Mouse (Mus musculus) Muller cell, postnatal 12 days (primary cell): ENCODE data around the gene Gabpb1.

Experiments
- DNase-seq: peaks from one replicate; pipeline ENCODE4 v3.0.0-alpha.2; 2015; ENCODE audit errors: inconsistent ontology term

The Gabpb1 gene

DNA sequence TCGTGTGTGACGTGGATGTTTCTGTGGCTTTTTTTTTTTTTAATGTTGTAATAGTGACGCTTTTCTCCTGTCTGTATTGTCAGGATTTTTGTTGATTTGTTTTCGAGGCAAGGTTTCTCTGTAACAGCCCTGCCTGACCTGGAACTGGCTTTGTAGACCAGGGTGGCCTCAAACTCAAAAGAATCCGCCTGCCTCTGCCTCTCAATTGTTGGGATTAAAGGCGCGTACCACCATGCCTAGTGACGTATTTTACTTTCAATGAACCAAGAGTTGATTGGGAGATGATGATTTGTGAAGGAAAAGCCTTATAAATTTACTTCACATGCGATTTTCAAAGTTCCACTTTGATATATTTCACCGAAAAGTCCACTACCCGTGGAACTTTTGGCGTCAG, at the start of gene Gabpb1:
Gene Gabpb1 (minus strand): TSS at position 216 of the 394 bp plus-strand sequence.
- no peak for DNase-seq

GRCm38 (mm10) chr2:126712950-126713349, 36.8 kb upstream of the Gabpb1 start:
- no peak for DNase-seq

DNA sequence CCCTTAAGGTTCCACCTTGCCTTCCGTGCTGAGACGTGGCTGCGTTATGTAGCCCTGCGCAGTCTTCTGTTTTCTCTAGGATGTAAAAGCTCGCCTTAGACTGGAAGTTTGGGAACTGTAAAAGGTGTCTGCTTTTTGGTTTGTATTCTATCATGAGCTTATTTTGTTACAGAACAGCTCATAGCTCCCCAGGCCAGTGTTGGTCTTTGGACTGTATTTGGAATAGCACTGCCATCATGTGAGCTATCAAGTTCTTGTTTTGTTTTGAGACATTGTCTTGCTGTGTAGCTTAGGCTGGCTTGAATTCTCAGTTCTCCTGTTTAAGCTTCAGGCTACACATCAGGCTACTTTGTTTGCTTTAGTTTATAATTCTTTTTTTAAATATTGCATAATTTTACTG, 36.4 kb upstream of the Gabpb1 start:
- no peak for DNase-seq

GRCm38 (mm10) chr2:126708361-126708760, 32.2 kb upstream of the Gabpb1 start:
- no peak for DNase-seq

DNA sequence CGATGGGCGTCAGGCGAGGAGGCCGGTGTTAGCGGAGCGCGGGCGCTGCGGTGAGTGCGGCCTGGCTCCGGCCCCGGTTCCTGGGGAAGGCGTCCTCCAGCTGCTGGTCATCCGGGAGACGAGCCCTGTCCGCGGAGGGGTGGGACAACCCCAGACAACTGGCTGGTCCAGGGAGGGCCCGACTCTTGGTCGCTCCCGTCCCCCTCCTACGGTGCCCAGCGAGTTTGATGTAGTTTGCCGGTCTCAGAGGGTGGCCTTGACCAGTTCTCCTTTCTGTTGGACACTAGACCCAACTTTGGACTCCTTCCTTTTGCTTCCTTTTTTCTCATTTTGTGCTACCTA, 31.3 kb upstream of the Gabpb1 start:
- no peak for DNase-seq

GRCm38 (mm10) chr2:126706759-126707437, 30.8 kb upstream of the Gabpb1 start, which contains the start of gene Usp8:
Gene Usp8 (plus strand): TSS chr2:126707328.
- DNase-seq: peak; percentile 97

DNA sequence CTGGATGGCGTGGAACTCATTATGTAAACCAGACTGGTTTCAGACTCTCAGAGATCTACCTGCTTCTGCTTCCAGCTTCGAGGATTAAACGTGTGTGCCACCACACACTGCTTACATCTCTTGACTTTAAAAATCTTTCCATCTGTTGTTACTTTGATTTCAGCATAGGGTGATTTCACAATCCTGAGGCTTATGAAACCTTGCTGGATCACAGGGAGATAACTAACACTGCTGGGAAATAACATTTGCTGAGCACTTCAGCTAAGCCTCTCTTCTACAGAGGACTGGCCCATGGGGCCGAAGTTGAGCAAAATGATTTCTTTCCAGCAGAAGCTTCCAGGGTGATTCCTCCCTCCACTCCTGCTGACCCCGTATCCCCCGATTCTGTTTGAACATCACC, 19.1 kb upstream of the Gabpb1 start:
- DNase-seq: no peak

DNA sequence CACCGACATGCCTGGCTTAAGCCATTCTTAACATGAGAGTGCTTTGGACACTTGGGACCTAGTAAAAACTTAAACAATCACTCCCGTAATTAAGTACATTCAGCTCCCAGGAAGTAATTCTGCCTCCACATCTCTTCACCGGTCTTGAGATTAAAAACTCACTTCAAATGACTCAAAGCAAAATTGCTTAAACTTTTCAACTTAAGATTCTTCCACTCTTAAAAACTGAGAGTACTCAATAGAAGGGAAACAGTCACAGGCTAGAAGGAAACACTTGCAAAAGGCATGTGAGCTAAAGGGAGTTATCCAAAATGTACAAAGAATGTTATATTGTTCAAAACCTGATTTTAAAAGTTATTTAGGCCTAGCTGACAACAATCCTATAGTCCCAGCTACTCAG, 15.2 kb upstream of the Gabpb1 start:
- DNase-seq: no peak

GRCm38 (mm10) chr2:126682937-126683336, 6.8 kb upstream of the Gabpb1 start:
- no peak for DNase-seq

DNA sequence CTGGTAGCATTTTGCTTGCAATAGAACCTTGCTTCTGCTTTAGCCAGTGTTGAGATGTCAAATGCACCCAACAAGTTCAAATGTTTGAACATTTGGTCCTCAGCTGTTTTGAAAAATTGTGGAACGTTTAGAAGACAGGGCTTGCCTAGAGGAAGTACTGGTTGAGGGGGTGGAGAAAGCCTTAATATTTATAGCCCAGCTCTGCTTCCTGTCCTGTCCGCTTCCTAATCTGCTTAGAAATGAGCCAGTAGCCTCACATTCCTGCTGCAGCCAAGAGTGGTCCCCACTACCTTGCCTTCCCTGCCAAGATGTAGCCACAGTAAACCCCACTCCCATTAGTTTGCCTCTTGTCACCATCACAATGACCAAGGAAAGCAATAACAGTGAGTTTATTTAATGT, 6.2 kb upstream of the Gabpb1 start:
- no peak for DNase-seq

GRCm38 (mm10) chr2:126677366-126677765, 1.2 kb upstream of the Gabpb1 start:
- no peak for DNase-seq

DNA sequence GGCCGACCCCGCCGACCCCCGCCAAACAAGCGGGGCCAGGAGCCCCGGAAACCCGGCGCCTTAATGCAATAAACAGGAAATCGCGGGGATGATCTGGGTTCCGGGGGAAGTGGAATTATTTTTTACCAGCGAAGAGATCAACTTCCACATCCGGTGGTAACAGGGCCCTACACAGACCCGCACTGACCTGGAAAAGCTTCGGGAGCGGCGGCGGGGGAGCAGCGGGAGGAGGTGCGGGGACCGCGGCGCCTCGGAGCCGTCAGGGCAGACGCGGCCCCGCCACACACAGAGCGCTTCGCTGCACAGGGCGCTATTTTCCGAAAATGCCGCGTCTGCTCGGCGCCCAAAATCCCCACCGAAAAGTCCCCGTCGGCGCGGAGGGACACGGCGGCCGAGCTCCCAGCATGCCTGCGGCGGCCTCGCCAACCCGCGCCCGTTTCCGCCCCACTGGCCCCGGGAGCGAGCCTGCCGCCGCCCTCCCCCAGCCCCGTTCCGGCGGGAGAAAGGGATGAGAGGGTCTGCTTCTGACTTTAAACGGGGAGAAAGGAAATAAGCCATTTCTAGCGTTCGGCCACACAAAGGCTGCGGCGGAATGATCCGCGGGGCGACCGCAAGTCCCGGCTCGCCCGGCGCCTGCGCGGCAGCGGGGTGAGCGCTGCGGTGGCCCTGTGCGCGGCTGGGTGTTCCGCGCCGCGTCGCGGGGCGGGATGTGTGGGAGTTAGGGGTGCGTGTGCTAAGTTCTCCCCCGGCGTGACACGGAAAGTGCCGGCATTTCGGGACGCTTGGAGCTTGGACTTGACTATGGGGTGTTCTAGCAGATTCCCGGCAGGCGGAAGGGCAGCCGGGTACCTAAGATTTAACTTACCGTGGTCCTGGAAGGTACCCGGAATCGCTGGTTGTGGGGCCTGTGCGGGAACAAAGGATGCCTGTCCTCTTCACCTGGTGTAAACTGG, 692 bp downstream of the Gabpb1 start:
- peak; percentile 96 for DNase-seq

DNA sequence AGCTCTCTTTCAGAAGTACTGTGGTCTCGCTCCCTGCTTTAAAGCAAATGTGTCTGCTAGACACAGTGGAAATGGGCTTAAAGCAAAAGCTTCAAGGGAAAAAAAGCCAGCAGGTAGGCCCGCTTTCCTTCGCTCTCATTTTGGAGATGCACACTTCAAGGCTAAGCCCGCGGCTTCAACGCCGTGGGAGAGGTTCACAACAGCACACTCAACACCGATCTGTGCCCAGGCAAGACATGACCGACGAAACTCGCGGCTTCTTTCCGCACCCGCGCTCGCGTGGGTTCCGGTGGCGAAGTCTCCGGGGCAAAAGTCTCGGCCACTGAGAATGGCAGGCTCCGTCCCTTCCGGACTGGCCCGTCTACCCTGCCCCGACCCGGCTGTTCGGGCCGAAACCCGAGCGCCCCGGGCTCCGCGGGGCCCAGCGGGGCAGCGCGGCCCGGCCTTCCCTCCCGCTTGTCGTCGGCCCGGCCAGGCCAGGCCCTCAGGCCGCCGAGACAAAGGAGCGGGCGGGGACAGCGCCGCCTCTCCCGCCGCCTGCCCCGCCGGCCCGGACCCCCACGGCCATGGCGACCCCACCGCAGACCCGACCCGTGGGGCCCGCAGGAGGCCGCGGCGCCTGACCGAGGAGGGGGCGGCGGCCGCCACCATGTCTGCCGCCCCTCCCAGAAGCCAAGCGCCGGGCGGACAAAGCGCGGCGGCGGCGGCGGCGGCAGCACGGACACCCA, 1.5 kb downstream of the Gabpb1 start:
- DNase-seq: no peak

- DNase-seq: no peak
These were observed 2.6 kb downstream of the Gabpb1 start for GRCm38 (mm10) chr2:126673317-126674242.

DNA sequence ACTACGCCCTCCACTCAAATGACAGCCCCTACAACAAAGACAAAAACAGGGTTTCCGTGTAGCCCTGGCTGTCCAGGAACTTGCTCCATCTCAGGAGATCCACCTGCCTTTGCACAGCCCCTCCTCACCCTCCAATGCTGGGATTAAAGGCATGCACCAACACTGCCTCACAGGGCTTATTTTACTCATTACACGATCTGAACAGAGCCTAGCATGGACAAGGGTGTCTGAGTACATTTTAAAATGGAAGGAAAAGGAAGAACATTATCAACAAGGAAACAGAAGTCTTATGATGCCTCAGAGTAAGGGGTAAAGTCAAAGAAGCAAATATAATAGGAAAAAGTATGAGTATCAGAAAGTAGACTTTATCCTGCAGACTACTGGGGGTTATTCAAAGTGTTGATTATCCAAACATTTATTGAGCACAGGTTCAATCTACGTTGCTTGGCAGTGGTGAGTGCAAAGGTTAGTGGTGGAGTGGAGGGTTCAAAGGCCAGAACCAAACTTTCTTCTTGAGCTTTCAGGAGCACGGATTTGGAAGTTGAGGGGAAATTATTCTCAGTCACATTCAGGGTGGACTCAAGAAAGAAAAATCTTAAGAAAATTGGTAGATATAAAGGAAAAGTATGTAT, 7.4 kb downstream of the Gabpb1 start:
- DNase-seq: no peak

DNA sequence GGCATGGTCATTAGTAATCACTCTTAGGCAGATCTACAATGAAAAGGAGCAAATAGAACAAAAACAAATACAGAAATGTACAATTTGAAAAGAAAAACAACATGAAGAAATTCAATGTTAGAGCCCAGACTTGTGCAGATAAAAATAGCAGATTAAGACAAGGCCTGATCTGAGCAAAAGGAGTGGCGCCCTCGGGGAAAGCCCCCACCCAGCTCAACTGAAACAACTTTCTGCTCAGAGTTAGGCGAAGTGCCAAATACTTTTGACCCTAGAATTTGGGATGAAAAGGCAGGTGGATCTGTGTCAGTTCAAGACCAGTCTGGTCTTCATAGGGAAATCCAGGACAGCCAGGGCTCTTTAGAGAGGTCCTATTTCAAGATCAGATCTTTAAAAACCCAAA, 10.2 kb downstream of the Gabpb1 start:
- no peak for DNase-seq

DNA sequence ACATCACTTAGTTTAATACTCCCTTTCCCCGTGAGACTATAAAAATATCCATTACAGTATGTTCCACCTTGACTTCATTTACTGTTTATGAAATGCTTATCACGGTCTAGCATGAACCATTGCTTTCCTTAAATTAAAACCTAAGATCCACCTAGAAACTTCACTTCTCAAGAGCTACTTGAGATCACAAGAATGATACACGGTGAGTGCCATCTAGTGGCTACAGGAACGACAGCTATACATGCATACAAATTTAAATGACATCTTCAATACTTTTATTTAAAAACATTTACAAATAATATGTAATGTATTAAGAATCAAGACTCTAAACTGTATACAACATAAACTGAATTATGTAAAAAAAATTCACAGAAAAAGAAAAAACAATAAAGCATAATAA, 12.7 kb downstream of the Gabpb1 start:
- DNase-seq: no peak

- DNase-seq: no peak
These were observed 23.2 kb downstream of the Gabpb1 start for GRCm38 (mm10) chr2:126652929-126653328.

GRCm38 (mm10) chr2:126647762-126648161, 28.4 kb downstream of the Gabpb1 start:
- no peak for DNase-seq

DNA sequence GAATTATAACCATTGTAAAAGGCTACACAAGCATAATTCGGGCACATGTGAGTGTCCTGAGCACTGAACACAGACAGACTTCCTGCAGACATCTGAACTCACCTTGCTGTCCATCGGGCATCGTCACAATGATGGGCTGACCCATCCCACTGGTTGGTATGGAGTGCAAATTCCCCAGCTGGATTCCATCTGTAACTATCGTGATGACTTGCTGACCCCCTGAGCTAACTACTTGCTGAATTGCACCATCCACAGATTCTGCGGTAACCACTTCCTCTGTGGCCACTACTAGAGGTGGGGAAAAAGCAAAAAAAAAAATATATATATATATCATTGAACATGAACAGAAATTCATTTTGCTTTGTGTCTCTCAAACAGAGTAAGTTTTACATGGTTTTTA, 29.7 kb downstream of the Gabpb1 start:
- no peak for DNase-seq

GRCm38 (mm10) chr2:126644768-126645167, 31.4 kb downstream of the Gabpb1 start:
- no peak for DNase-seq
